9 mouse cellular contexts compared by ENCODE assay signal in the genomic region with DNA sequence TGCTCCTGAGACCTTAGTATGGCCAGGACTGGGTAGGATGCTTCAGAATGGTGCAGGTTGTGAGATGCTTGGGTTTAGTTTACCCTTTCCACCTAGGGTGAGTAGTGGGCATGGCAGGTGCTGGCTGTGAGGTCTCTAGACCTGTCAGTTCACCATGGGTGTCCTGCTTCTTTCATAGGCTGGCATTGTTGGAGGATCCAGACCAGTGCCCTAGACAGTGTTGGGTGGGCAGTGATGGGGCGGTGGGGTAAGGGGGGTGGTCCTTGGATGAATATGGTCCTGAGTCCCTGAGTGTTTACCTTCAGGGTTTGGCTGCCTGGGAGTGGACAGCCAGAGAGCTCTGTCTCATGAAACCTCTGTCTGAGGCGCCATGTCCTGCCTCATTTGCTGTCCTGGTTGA. TPM values are rescaled to one million over a fixed set of nuclear protein-coding genes. Genes with fewer than 3 reads are reported as not detected.
A peak's percentile ranks its signal among the peaks of the same experiment; 100 is the strongest.
DNase-seq lines count a peak whose midpoint lies in the region; ATAC-seq and TF ChIP-seq lines count a peak whose summit lies in the region.
"Had no signal": no experiment of that assay in that cellular context is flagged by ENCODE, and none has a peak within 500 bp of the region (broad histone marks: within the 10 kb centered on the region; RNA-seq: fewer than 3 reads in every experiment).

No protein-coding gene starts in this region.

- H3K4me3 ChIP-seq in lung, postnatal 0 days (ENCODE audit: low read depth, low read length): peak overlapping the region; percentile 71; the same call in 1 of the 2 replicates
- H3K4me3 ChIP-seq in forebrain, embryonic 16.5 days (replicated peaks; ENCODE audit: low read length): peak overlapping the region; percentile 97
- H3K4me3 ChIP-seq in liver, embryonic 12.5 days: peak overlapping the region; percentile 93
- H3K4me3 ChIP-seq in stomach, embryonic 16.5 days (replicated peaks; ENCODE audit: low read length): peak overlapping the region; percentile 97

- H3K9me3 ChIP-seq in lung, postnatal 0 days (ENCODE audit: low read length): no peaks in the 10 kb centered on the region
- no peaks in the 10 kb centered on the region for H3K9me3 ChIP-seq in forebrain, embryonic 16.5 days (ENCODE audit: control insufficient read depth, low read length)
- H3K9me3 ChIP-seq in liver, embryonic 12.5 days (replicated peaks): no peaks in the 10 kb centered on the region
- no peaks in the 10 kb centered on the region for H3K9me3 ChIP-seq in stomach, embryonic 16.5 days (replicated peaks; ENCODE audit: control insufficient read depth, low read length)

- H3K27ac ChIP-seq in lung, postnatal 0 days (ENCODE audit: low read length): peak overlapping the region; percentile 47; the same call in 1 of the 2 replicates
- H3K27ac ChIP-seq in forebrain, embryonic 16.5 days (ENCODE audit: low read length): peak overlapping the region; percentile 65
- H3K27ac ChIP-seq in liver, embryonic 12.5 days: peak overlapping the region; percentile 99; the same call in 1 of the 2 replicates
- H3K27ac ChIP-seq in stomach, embryonic 16.5 days (ENCODE audit: low read length): peak overlapping the region; percentile 52

- ATAC-seq in lung, postnatal 0 days: no peak
- no peak for ATAC-seq in forebrain, embryonic 16.5 days
- ATAC-seq in liver, embryonic 12.5 days: no peak
- ATAC-seq in stomach, embryonic 16.5 days (ENCODE audit: insufficient read depth, low FRiP score): no peak

- no peak for TF ChIP-seq CTCF in lung, postnatal 0 days (IDR thresholded peaks at IDR 0.05)

- H3K27me3 ChIP-seq in lung, postnatal 0 days (replicated peaks; ENCODE audit: insufficient read depth, low read length): no peaks in the 10 kb centered on the region
- no peaks in the 10 kb centered on the region for H3K27me3 ChIP-seq in forebrain, embryonic 16.5 days (replicated peaks; ENCODE audit: control insufficient read depth, insufficient read depth, low read length)
- H3K27me3 ChIP-seq in liver, embryonic 12.5 days (replicated peaks): no peaks in the 10 kb centered on the region
- no peaks in the 10 kb centered on the region for H3K27me3 ChIP-seq in stomach, embryonic 16.5 days (ENCODE audit: control insufficient read depth, insufficient read depth, low read length)

- H3K9ac ChIP-seq in lung, postnatal 0 days (replicated peaks; ENCODE audit: low read depth): no peak overlapping the region
- H3K9ac ChIP-seq in forebrain, embryonic 16.5 days (replicated peaks; ENCODE audit: low read depth, low read length): peak overlapping the region; percentile 40; the same call in 1 of the 2 replicates
- H3K9ac ChIP-seq in liver, embryonic 12.5 days: 0 out of 2 replicates have a peak overlapping the region, but pooled peaks have one; percentile 22
- peak overlapping the region; percentile 99 for H3K9ac ChIP-seq in stomach, embryonic 16.5 days (ENCODE audit: low read length)

- DNase-seq in lung, postnatal 0 days (ENCODE audit: low spot score): no peak
- no peak for DNase-seq in lung, postnatal 4 days
- no peak for DNase-seq in adrenal gland, postnatal 4 days (ENCODE audit: low spot score in 2 of 2)
- no peak for DNase-seq in urinary bladder, postnatal 25 days (ENCODE audit: low spot score)

- 44% methylated on average over 2 of the region's 2 CpGs for WGBS in lung, postnatal 0 days
- WGBS in forebrain, embryonic 16.5 days: 56% methylated on average over 2 of the region's 2 CpGs
- 78% methylated on average over 2 of the region's 2 CpGs for WGBS in liver, embryonic 12.5 days (ENCODE audit: insufficient replicate concordance)
- 57% methylated on average over 2 of the region's 2 CpGs for WGBS in stomach, embryonic 16.5 days

- peaks cover 36% of the 10 kb centered on the region for H3K36me3 ChIP-seq in lung, postnatal 0 days (ENCODE audit: insufficient read depth, low read length)
- H3K36me3 ChIP-seq in forebrain, embryonic 16.5 days (ENCODE audit: control insufficient read depth, insufficient read depth): peaks cover 30% of the 10 kb centered on the region
- peaks cover 72% of the 10 kb centered on the region for H3K36me3 ChIP-seq in liver, embryonic 12.5 days
- H3K36me3 ChIP-seq in stomach, embryonic 16.5 days (ENCODE audit: control insufficient read depth, insufficient read depth, low read length): peaks cover 35% of the 10 kb centered on the region

- H3K4me1 ChIP-seq in lung, postnatal 0 days (ENCODE audit: insufficient read depth, low read depth, low read length): peaks cover 32% of the 10 kb centered on the region
- H3K4me1 ChIP-seq in forebrain, embryonic 16.5 days (replicated peaks; ENCODE audit: control insufficient read depth, insufficient read depth, low read length): peaks cover 44% of the 10 kb centered on the region
- peaks cover 52% of the 10 kb centered on the region for H3K4me1 ChIP-seq in liver, embryonic 12.5 days
- H3K4me1 ChIP-seq in stomach, embryonic 16.5 days (ENCODE audit: control insufficient read depth, insufficient read depth, low read length): peaks cover 37% of the 10 kb centered on the region

- TF ChIP-seq EP300 in lung, postnatal 0 days (IDR thresholded peaks at IDR 0.05): no peak

- H3K4me2 ChIP-seq in lung, postnatal 0 days (replicated peaks; ENCODE audit: low read depth, low read length): peak overlapping the region; percentile 89
- peak overlapping the region; percentile 96 for H3K4me2 ChIP-seq in forebrain, embryonic 16.5 days (ENCODE audit: low read length)
- H3K4me2 ChIP-seq in liver, embryonic 12.5 days: peak overlapping the region; percentile 98
- H3K4me2 ChIP-seq in stomach, embryonic 16.5 days (ENCODE audit: low read depth, low read length): peak overlapping the region; percentile 89

RNA-seq across cellular contexts. Expression of a gene that starts 3.7 kb away (rescaled TPM):
- polyA plus RNA-seq in lung, postnatal 0 days (2015; fragmentation: Nextera tagmentation; extraction: Ambion mirVana): 107 and 109 TPM in 2 replicates
- 98.3 and 107 TPM in 2 replicates for polyA plus RNA-seq in forebrain, embryonic 16.5 days (2015; fragmentation: Nextera tagmentation; extraction: Ambion mirVana)
- polyA plus RNA-seq in liver, embryonic 12.5 days (2016; fragmentation: Nextera tagmentation; extraction: Ambion mirVana): 207 and 211 TPM in 2 replicates
- 268 and 308 TPM in 2 replicates for polyA plus RNA-seq in stomach, embryonic 16.5 days (2015; fragmentation: Nextera tagmentation; extraction: Ambion mirVana)
- total RNA-seq in adrenal gland, postnatal 4 days (2021): 100 to 1,000 TPM; 344 to 389 TPM

RNA-seq across cellular contexts. Expression of a gene that starts 16.4 kb away (rescaled TPM):
- polyA plus RNA-seq in lung, postnatal 0 days (2015; fragmentation: Nextera tagmentation; extraction: Ambion mirVana): 2.2 and 2.4 TPM in 2 replicates
- 12.4 and 15.3 TPM in 2 replicates for polyA plus RNA-seq in forebrain, embryonic 16.5 days (2015; fragmentation: Nextera tagmentation; extraction: Ambion mirVana)
- polyA plus RNA-seq in liver, embryonic 12.5 days (2016; fragmentation: Nextera tagmentation; extraction: Ambion mirVana): 38.4 and 38.6 TPM in 2 replicates
- polyA plus RNA-seq in stomach, embryonic 16.5 days (2015; fragmentation: Nextera tagmentation; extraction: Ambion mirVana): 4.1 and 7.2 TPM in 2 replicates
- 1 to 10 TPM; 2.2 to 7.0 TPM for total RNA-seq in adrenal gland, postnatal 4 days (2021)
- total RNA-seq: gastrocnemius, adult 8-10 months had no signal

RNA-seq across cellular contexts. Expression of a gene that starts 16.5 kb away (rescaled TPM):
- polyA plus RNA-seq in lung, postnatal 0 days (2015; fragmentation: Nextera tagmentation; extraction: Ambion mirVana): 3.9 and 4.8 TPM in 2 replicates
- polyA plus RNA-seq in forebrain, embryonic 16.5 days (2015; fragmentation: Nextera tagmentation; extraction: Ambion mirVana): 415 and 495 TPM in 2 replicates
- polyA plus RNA-seq in liver, embryonic 12.5 days (2016; fragmentation: Nextera tagmentation; extraction: Ambion mirVana): 8.2 and 10.0 TPM in 2 replicates
- 28.7 and 29.1 TPM in 2 replicates for polyA plus RNA-seq in stomach, embryonic 16.5 days (2015; fragmentation: Nextera tagmentation; extraction: Ambion mirVana)
- 10 to 100 TPM in 1 of 2 experiments, 1 to 10 TPM in 1; 8.6 to 14.8 TPM for total RNA-seq in adrenal gland, postnatal 4 days (2021)

RNA-seq across cellular contexts. Expression of a gene that starts 28.2 kb away (rescaled TPM):
- polyA plus RNA-seq in lung, postnatal 0 days (2015; fragmentation: Nextera tagmentation; extraction: Ambion mirVana): 0.92 TPM in 1 of 2 replicates, not detected in the other
- not detected in 2 replicates for polyA plus RNA-seq in forebrain, embryonic 16.5 days (2015; fragmentation: Nextera tagmentation; extraction: Ambion mirVana)
- polyA plus RNA-seq in liver, embryonic 12.5 days (2016; fragmentation: Nextera tagmentation; extraction: Ambion mirVana): 12.1 and 15.4 TPM in 2 replicates
- polyA plus RNA-seq in stomach, embryonic 16.5 days (2015; fragmentation: Nextera tagmentation; extraction: Ambion mirVana): 6.3 and 9.8 TPM in 2 replicates
- total RNA-seq in adrenal gland, postnatal 4 days (2021): 1 to 10 TPM in 1 of 2 experiments, under 1 TPM in 1; 0.92 to 5.7 TPM
- total RNA-seq: adrenal gland, adult 8-10 months; gastrocnemius, adult 8-10 months had no signal

RNA-seq across cellular contexts. Expression of a gene that starts 32.8 kb away (rescaled TPM):
- not detected in 2 replicates for polyA plus RNA-seq in lung, postnatal 0 days (2015; fragmentation: Nextera tagmentation; extraction: Ambion mirVana)
- polyA plus RNA-seq in forebrain, embryonic 16.5 days (2015; fragmentation: Nextera tagmentation; extraction: Ambion mirVana): not detected in 2 replicates
- polyA plus RNA-seq in liver, embryonic 12.5 days (2016; fragmentation: Nextera tagmentation; extraction: Ambion mirVana): not detected in 2 replicates
- polyA plus RNA-seq in stomach, embryonic 16.5 days (2015; fragmentation: Nextera tagmentation; extraction: Ambion mirVana): not detected in 2 replicates
- 10 to 100 TPM; 13.7 to 25.6 TPM for total RNA-seq in adrenal gland, postnatal 4 days (2021)

Comparison
In these comparisons a context has a peak if more than half of its experiments do, and no peak if none do; other contexts are left out.
1. H3K27ac ChIP-seq: peak in every context shown above with its lines; median percentile 99 in liver, embryonic 12.5 days; 65 in forebrain, embryonic 16.5 days; 52 in stomach, embryonic 16.5 days; 47 in lung, postnatal 0 days.
2. RNA of a gene that starts 16.5 kb away (polyA plus RNA-seq): 415 to 495 TPM in forebrain, embryonic 16.5 days; 28.7 to 29.1 TPM in stomach, embryonic 16.5 days, 8.2 to 10.0 TPM in liver, embryonic 12.5 days and 3.9 to 4.8 TPM in lung, postnatal 0 days; every median in the first group is over 10 times any median in the second.
3. Peak in every context shown above with its lines, with median percentiles within 50 percentile points of each other: H3K4me2 ChIP-seq and H3K4me3 ChIP-seq.